Mouse (Mus musculus): Measurements from ENCODE around the gene Gm15262. TPM values are rescaled to one million over a fixed set of nuclear protein-coding genes. Genes with fewer than 3 reads are reported as not detected.

Gm15262 gene
- polyA plus RNA-seq, 1 experiment from 2014 or later, result not detected

DNA sequence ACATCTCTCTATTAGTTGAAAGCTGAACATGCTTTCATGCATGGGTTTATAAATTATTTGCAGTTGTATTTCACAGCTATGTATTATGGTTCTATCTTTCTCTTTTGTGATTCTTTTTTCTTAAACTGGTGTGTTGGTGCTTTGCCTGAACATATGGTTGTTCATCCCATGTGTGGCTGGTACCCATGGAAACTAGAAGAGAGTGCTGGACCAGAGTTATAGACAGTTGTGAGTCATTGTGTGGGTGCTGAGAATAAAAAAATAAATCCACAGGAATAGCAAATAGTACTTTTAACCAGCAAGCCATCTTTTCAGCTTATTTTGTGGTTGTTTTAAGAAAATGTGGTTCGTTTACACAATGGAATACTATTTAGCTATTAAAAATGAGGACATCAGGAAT lies 123.9 kb downstream of the Gm15262 start:
- H3K4me3 ChIP-seq (ENCODE audit: low read depth, low read length), result no peak overlapping the region
- WGBS, result 78% methylated on average over 1 of the region's 1 CpGs

More for the DNA sequence above, 123.9 kb downstream of the Gm15262 start:
- H3K27me3 ChIP-seq (replicated peaks; ENCODE audit: control insufficient read depth, insufficient read depth, low read length), result peaks cover 5% of the 10 kb centered on the region; the same call in 1 of the 2 replicates
- DNase-seq (ENCODE audit: low spot score) (no peak), ATAC-seq (replicated peaks; ENCODE audit: low FRiP score, low TSS enrichment, low read depth) (no peak)
- no peak overlapping the region for H3K9ac ChIP-seq (ENCODE audit: low read length)
- H3K4me1 ChIP-seq (replicated peaks; ENCODE audit: control insufficient read depth, insufficient read depth, low read length), result no peaks in the 10 kb centered on the region
- H3K9me3 ChIP-seq (ENCODE audit: control insufficient read depth, low read length), result no peaks in the 10 kb centered on the region
- no peak overlapping the region for H3K27ac ChIP-seq (ENCODE audit: low read depth)
- no peak overlapping the region for H3K4me2 ChIP-seq (ENCODE audit: low read length)
- H3K36me3 ChIP-seq (ENCODE audit: control insufficient read depth, insufficient read depth, low read length), result no peaks in the 10 kb centered on the region

Other genes with a start within 250 kb of the Gm15262 start
- 3.2 and 3.8 TPM in 2 replicates for gene Scml2, start 170.3 kb upstream of the Gm15262 start, polyA plus RNA-seq (2014; fragmentation: Nextera tagmentation; extraction: Ambion mirVana)